Mouse (Mus musculus) megakaryocyte, embryonic 14.5 days (primary cell): ENCODE data around the gene Rcor1.

Experiments
- FLI1 ChIP-seq: IDR thresholded peaks from 2 replicates; pipeline ENCODE4 v1.6.1; 2012; ENCODE audit warnings: low read length, inconsistent platforms, mixed read lengths
- GATA1 ChIP-seq: IDR thresholded peaks from 3 replicates; pipeline ENCODE4 v1.6.1; 2012; ENCODE audit warnings: mixed read lengths, low read length, inconsistent platforms, borderline replicate concordance

DNA sequence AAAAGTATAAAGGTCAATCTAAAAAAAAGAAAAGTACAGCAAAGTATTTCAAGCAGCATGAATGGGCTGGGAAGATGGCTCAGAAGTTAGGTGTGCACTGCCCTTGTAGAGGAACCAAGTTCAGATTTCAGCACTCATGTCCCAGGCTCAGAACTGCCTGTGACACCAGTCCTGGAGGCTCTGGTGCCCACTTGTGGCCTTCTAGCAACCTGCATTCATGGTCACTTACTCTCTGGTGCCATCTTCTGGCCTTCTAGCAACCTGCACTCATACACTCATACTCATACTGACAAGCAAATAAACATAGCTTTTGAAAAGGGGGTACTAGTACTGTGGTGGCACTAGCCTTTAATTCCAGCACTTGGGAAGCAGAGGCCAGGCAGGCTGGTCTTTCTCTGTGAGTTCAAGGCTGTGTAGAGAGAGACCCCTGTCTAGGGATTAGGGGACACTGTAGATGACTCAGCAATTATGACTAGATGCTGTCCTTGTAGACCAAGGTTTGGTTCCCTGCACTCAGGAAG, 83.2 kb downstream of the Rcor1 start:
- TF ChIP-seq GATA1 (no peak), FLI1 (no peak)
